8 mouse cellular contexts compared by ENCODE assay signal in genomic region chr6:99205587-99206436, GRCm38 (mm10).
DNase-seq lines count a peak whose midpoint lies in the region; ATAC-seq and TF ChIP-seq lines count a peak whose summit lies in the region.

No protein-coding gene starts in this region.

- WGBS in forebrain, embryonic 10.5 days = 35% methylated on average over 13 of the region's 13 CpGs
- WGBS in forebrain, embryonic 15.5 days = 24% methylated on average over 13 of the region's 13 CpGs
- 35% methylated on average over 13 of the region's 13 CpGs for WGBS in spleen, adult 2 months
- 9% methylated on average over 13 of the region's 13 CpGs for WGBS in liver, embryonic 16.5 days (ENCODE audit: insufficient replicate concordance)

- H3K4me1 ChIP-seq in forebrain, embryonic 10.5 days = peaks cover 82% of the 10 kb centered on the region
- H3K4me1 ChIP-seq in forebrain, embryonic 15.5 days = peaks cover 52% of the 10 kb centered on the region
- H3K4me1 ChIP-seq in spleen, adult 2 months (ENCODE audit: control insufficient read depth, insufficient read depth, insufficient read length) = peaks cover 22% of the 10 kb centered on the region; the same call in 1 of the 2 replicates
- peaks cover 21% of the 10 kb centered on the region for H3K4me1 ChIP-seq in liver, embryonic 16.5 days (ENCODE audit: control insufficient read depth, low read depth, low read length)

- H3K9me3 ChIP-seq in forebrain, embryonic 10.5 days = no peaks in the 10 kb centered on the region
- no peaks in the 10 kb centered on the region for H3K9me3 ChIP-seq in forebrain, embryonic 15.5 days
- H3K9me3 ChIP-seq in liver, embryonic 16.5 days (replicated peaks; ENCODE audit: control insufficient read depth, low read length) = no peaks in the 10 kb centered on the region

- no peaks in the 10 kb centered on the region for H3K36me3 ChIP-seq in forebrain, embryonic 10.5 days (replicated peaks)
- no peaks in the 10 kb centered on the region for H3K36me3 ChIP-seq in forebrain, embryonic 15.5 days
- H3K36me3 ChIP-seq in spleen, adult 2 months (ENCODE audit: control insufficient read depth, insufficient read depth, low read length) = 0 out of 2 replicates have a peak, but pooled peaks cover 1% of the 10 kb centered on the region
- no peaks in the 10 kb centered on the region for H3K36me3 ChIP-seq in liver, embryonic 16.5 days (ENCODE audit: control insufficient read depth, insufficient read depth)

- TF ChIP-seq POLR2A in spleen, adult 2 months (IDR thresholded peaks at IDR 0.05; ENCODE audit: low read depth, low read length) = no peak

- H3K27ac ChIP-seq in forebrain, embryonic 10.5 days = peak overlapping the region; percentile 84
- no peak overlapping the region; the same call in 1 of the 2 replicates for H3K27ac ChIP-seq in forebrain, embryonic 15.5 days (replicated peaks)
- peak overlapping the region; percentile 76 for H3K27ac ChIP-seq in spleen, adult 2 months (ENCODE audit: insufficient read depth, low read length)
- peak overlapping the region; percentile 66 for H3K27ac ChIP-seq in liver, embryonic 16.5 days (ENCODE audit: low read length)

- no peak for DNase-seq in forebrain, embryonic 10.5 days (ENCODE audit: extremely low spot score, low spot score)
- no peak for DNase-seq in spleen, adult 2 months (ENCODE audit: low read depth in 1 of 2, low spot score in 2 of 2)
- DNase-seq in spleen, adult 18-20 months = no peak
- DNase-seq in yolk sac, embryonic 10.5 days (ENCODE audit: low spot score) = peak; percentile 55
- no peak for DNase-seq in right cerebral cortex, postnatal 10 days (ENCODE audit: low spot score in 2 of 2)
- DNase-seq in kidney, postnatal 25 days = no peak

- no peak overlapping the region; the same call in 1 of the 2 replicates for H3K4me2 ChIP-seq in forebrain, embryonic 15.5 days (replicated peaks)
- H3K4me2 ChIP-seq in liver, embryonic 16.5 days (ENCODE audit: low read depth, low read length) = peak overlapping the region; percentile 48

- H3K9ac ChIP-seq in forebrain, embryonic 15.5 days (replicated peaks) = no peak overlapping the region
- no peak overlapping the region for H3K9ac ChIP-seq in liver, embryonic 16.5 days (ENCODE audit: low read depth, low read length)

- peak overlapping the region; percentile 44; the same call in 1 of the 2 replicates for H3K4me3 ChIP-seq in forebrain, embryonic 10.5 days
- no peak overlapping the region for H3K4me3 ChIP-seq in forebrain, embryonic 15.5 days
- no peak overlapping the region for H3K4me3 ChIP-seq in spleen, adult 2 months (ENCODE audit: extremely low read depth, insufficient read depth, insufficient read length)
- no peak overlapping the region for H3K4me3 ChIP-seq in liver, embryonic 16.5 days (ENCODE audit: low read depth, low read length)

- ATAC-seq in forebrain, embryonic 15.5 days (replicated peaks) = no peak
- no peak for ATAC-seq in liver, embryonic 16.5 days (ENCODE audit: low read depth)

- H3K27me3 ChIP-seq in forebrain, embryonic 10.5 days (ENCODE audit: poor library complexity, severe bottlenecking) = no peaks in the 10 kb centered on the region
- no peaks in the 10 kb centered on the region; the same call in 1 of the 2 replicates for H3K27me3 ChIP-seq in forebrain, embryonic 15.5 days
- no peaks in the 10 kb centered on the region for H3K27me3 ChIP-seq in spleen, adult 2 months (ENCODE audit: control insufficient read depth, insufficient read depth, low read length)
- H3K27me3 ChIP-seq in liver, embryonic 16.5 days (ENCODE audit: control insufficient read depth, insufficient read depth, low read depth, low read length) = no peaks in the 10 kb centered on the region

- TF ChIP-seq CTCF in spleen, adult 2 months (IDR thresholded peaks at IDR 0.05; ENCODE audit: extremely low read depth, insufficient read depth, insufficient read length, insufficient replicate concordance) = no peak
